Mouse (Mus musculus) embryonic fibroblast, embryonic 13.5 days (primary cell): ENCODE data around the gene Ptx4.

ENCODE experiments used
- CTCF ChIP-seq: IDR thresholded peaks from 2 replicates; pipeline ENCODE4 v1.5.1; 2011; ENCODE audit warnings: mild to moderate bottlenecking, control low read depth, low read length, moderate library complexity, borderline replicate concordance; ENCODE audit not compliant: insufficient read depth
- POLR2A ChIP-seq: IDR thresholded peaks from 2 replicates; pipeline ENCODE4 v1.6.1; 2011; ENCODE audit warnings: low read depth, mild to moderate bottlenecking, control low read depth, low read length, moderate library complexity

- no peak for TF ChIP-seq POLR2A
- TF ChIP-seq CTCF: no peak
Measured at GRCm38 (mm10) chr17:25077771-25078372, 42.7 kb upstream of the Ptx4 start.
